Mouse (Mus musculus) testis, adult 2 months (tissue): Measurements from ENCODE around the gene Ulk4.

Experiments used
- CTCF ChIP-seq: fragments of 200-500 bp; IDR thresholded peaks from 2 replicates; pipeline ENCODE4 v1.5.1; 2012; ENCODE audit warnings: low read depth, mild to moderate bottlenecking, inconsistent platforms, low read length, moderate library complexity; ENCODE audit not compliant: control insufficient read depth, insufficient read depth, insufficient replicate concordance
- POLR2A ChIP-seq: fragments of 200-500 bp; IDR thresholded peaks from 2 replicates; pipeline ENCODE4 v1.6.1; 2012; ENCODE audit warnings: low read depth, mild to moderate bottlenecking, inconsistent platforms, low read length, moderate library complexity; ENCODE audit not compliant: control insufficient read depth

DNA sequence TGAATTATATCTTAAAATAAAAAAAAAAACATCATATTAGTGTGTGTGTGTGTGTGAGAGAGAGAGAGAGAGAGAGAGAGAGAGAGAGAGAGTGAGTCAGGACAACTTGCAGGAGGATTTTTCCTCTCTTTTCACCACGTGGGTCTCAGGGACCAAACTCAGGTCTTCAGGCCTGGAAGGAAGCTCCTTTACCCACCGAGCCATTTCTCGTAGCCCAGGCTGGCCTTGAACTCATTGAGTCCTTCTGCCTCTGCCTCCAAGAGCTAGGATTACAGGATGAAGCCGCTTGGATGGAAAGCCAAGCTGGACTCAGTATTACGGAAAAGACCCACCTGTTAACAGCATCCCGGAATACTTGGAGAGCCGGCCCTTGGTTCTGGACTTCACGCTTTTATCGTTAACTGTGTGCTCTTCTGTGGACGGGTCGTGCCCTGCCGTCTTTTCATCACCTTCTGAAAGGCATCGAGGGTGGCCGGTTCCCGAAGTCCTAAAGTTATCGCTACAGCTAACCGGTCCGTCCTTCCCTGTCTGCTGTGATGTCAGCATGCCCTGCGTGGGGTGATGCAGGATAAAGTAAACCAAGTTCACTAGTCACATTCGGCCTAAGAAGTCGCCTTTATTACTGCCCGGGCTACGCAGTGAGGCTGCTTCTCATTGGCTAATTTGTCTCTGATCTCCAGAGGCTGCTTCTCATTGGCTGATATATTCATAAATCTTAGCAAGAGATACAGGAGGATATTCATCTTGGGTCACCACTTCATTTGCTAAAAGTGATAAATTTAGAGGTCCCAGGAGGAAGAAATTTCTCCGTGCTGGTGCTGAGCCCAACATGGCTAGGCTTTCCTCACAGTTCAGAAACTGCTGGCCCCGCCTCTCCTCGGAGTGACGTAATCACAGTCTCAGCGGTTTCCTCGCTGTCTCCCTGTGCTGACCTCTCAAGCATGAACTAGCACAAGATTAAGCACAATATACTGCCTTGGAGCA, 8.6 kb upstream of the Ulk4 start:
- peak; percentile 51; the same call in 1 of the 2 replicates for TF ChIP-seq POLR2A
- no peak for TF ChIP-seq CTCF
